Mouse (Mus musculus) heart, embryonic 16.5 days (tissue): ENCODE results near the gene Gcnt2. TPM values are rescaled to one million over a fixed set of nuclear protein-coding genes. Genes with fewer than 3 reads are reported as not detected.
A peak's percentile ranks its signal among the peaks of the same experiment; 100 is the strongest.

ENCODE experiments used
- ATAC-seq: fragments of 200-750 bp; cut with Nextera tagmentation; replicated peaks from 2 replicates; pipeline ENCODE4 v1.8.0; 2017; ENCODE audit warnings: moderate number of reproducible peaks; ENCODE audit not compliant: insufficient read depth, low FRiP score; ENCODE audit errors: extremely low read depth
- H3K27ac ChIP-seq: fragments of 300-500 bp; sonication (generic); 2 replicates; pipeline ENCODE4 v1.5.1; 2014; ENCODE audit warnings: mild to moderate bottlenecking, low read length, control low read depth, moderate library complexity
- H3K27me3 ChIP-seq: fragments of 300-500 bp; sonication (generic); 2 replicates; pipeline ENCODE4 v1.6.1; 2014; ENCODE audit warnings: low read length, mixed read lengths; ENCODE audit not compliant: control insufficient read depth, insufficient read depth
- H3K36me3 ChIP-seq: fragments of 300-500 bp; sonication (generic); 2 replicates; pipeline ENCODE4 v1.6.1; 2014; ENCODE audit not compliant: control insufficient read depth, insufficient read depth
- H3K4me1 ChIP-seq: fragments of 300-500 bp; sonication (generic); 2 replicates; pipeline ENCODE4 v1.6.1; 2014; ENCODE audit warnings: low read length, mixed read lengths; ENCODE audit not compliant: control insufficient read depth, insufficient read depth
- H3K4me2 ChIP-seq: fragments of 300-500 bp; sonication (generic); 2 replicates; pipeline ENCODE4 v1.6.1; 2014; ENCODE audit warnings: low read depth, mild to moderate bottlenecking, control low read depth, low read length
- H3K4me3 ChIP-seq: fragments of 300-500 bp; sonication (generic); 2 replicates; pipeline ENCODE4 v1.5.1; 2014; ENCODE audit warnings: mild to moderate bottlenecking, control low read depth, low read length
- H3K9ac ChIP-seq: fragments of 300-500 bp; sonication (generic); 2 replicates; pipeline ENCODE4 v1.6.1; 2014; ENCODE audit warnings: low read length, control low read depth
- H3K9me3 ChIP-seq: fragments of 300-500 bp; sonication (generic); replicated peaks from 2 replicates; pipeline ENCODE4 v1.6.1; 2016; ENCODE audit warnings: low read length; ENCODE audit not compliant: control insufficient read depth
- WGBS: fragments of 180-500 bp; shearing (Covaris S2); extraction: QIAGEN DNeasy Blood & Tissue Kit; methylation state at CpG from one replicate; pipeline ENCODE4 v1.1.7; 2014; 5-methylcytosine and 5-hydroxymethylcytosine counted together
- polyA plus RNA-seq: library from polyadenylated mRNA; unstranded; fragments of >200 nt; fragmentation: Nextera tagmentation; extraction: Ambion mirVana; gene quantifications from 2 replicates; pipeline ENCODE4 v1.2.1, GENCODE M21; 2015

The Gcnt2 gene
- polyA plus RNA-seq: 4.2 and 5.0 TPM in 2 replicates

- Histone ChIP-seq H3K27ac (no peak within 1 kb of the TSS), H3K27me3 (no peaks in the 10 kb centered on the region), H3K4me1 (peaks cover 7% of the 10 kb centered on the region), H3K4me3 (peak within 1 kb of the TSS; percentile 46), H3K4me2 (peak within 1 kb of the TSS; percentile 54), H3K36me3 (no peaks in the 10 kb centered on the region), H3K9me3 (no peaks in the 10 kb centered on the region), H3K9ac (peak within 1 kb of the TSS; percentile 56)
- WGBS: 35% methylated on average over 22 of the region's 22 CpGs
- ATAC-seq: no peak
Observed at GRCm38 (mm10) chr13:40859652-40860399, at the start of gene Gcnt2. Gcnt2 (plus strand) TSS chr13:40859754.

DNA sequence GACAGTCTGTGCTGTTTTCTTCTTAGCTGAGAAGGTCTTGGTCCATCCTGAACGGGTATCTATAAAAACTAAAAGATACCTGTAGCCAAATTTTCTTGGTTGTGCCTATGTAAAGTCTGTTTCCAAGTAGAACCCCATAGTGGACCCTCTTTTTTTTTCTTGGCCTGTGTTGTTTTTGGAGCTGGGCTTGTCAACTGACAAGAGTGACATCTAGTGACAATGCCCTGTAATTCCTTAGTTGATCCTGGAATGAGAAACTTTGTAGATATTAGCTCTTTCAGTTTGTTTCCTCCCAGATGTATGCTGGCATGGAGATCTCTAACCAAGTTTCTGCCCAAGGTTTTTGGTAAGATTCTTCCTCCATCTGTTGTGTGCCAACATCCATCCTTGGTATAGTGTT, 38.9 kb upstream of the Gcnt2 start:
- Histone ChIP-seq H3K9ac (no peak overlapping the region), H3K4me2 (no peak overlapping the region), H3K4me1 (no peaks in the 10 kb centered on the region), H3K27me3 (no peaks in the 10 kb centered on the region), H3K27ac (no peak overlapping the region), H3K9me3 (no peaks in the 10 kb centered on the region), H3K36me3 (no peaks in the 10 kb centered on the region), H3K4me3 (no peak overlapping the region)
- ATAC-seq: no peak
- 57% methylated on average over 1 of the region's 1 CpGs for WGBS

DNA sequence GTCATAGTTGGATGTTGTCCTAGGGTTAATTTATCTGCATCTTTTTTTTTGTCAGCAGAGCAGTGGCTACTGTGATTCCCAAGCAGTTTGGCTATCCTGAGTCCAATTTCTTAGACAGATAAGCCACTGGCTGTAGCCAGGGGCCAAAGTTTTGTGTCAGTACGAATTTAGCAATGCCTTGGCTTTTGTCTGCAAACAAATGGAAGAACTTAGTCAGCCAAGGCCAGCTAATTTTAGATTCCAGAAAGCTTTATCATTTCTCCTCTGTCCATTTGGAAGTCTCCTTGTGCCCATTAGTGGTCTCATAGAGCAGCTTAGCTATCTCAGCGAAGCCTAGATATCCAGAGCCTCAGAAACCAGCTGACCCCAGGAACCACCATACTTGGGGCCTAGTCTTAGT, 37.6 kb upstream of the Gcnt2 start:
- no peak overlapping the region for H3K4me3 ChIP-seq
- no peak overlapping the region for H3K27ac ChIP-seq
- no peak for ATAC-seq
- H3K4me2 ChIP-seq: no peak overlapping the region
- H3K9ac ChIP-seq: no peak overlapping the region
- no peaks in the 10 kb centered on the region for H3K4me1 ChIP-seq
- WGBS: 60% methylated on average over 2 of the region's 2 CpGs
- H3K27me3 ChIP-seq: no peaks in the 10 kb centered on the region
- no peaks in the 10 kb centered on the region for H3K36me3 ChIP-seq
- no peaks in the 10 kb centered on the region for H3K9me3 ChIP-seq

GRCm38 (mm10) chr13:40841146-40841787, 18.3 kb upstream of the Gcnt2 start:
- no peaks in the 10 kb centered on the region for H3K4me1 ChIP-seq
- H3K4me2 ChIP-seq: no peak overlapping the region
- no peaks in the 10 kb centered on the region for H3K36me3 ChIP-seq
- ATAC-seq: no peak
- H3K4me3 ChIP-seq: no peak overlapping the region
- H3K9me3 ChIP-seq: no peaks in the 10 kb centered on the region
- WGBS: 52% methylated on average over 10 of the region's 10 CpGs
- H3K27ac ChIP-seq: no peak overlapping the region
- no peak overlapping the region for H3K9ac ChIP-seq
- peaks cover 2% of the 10 kb centered on the region; the same call in 1 of the 2 replicates for H3K27me3 ChIP-seq

DNA sequence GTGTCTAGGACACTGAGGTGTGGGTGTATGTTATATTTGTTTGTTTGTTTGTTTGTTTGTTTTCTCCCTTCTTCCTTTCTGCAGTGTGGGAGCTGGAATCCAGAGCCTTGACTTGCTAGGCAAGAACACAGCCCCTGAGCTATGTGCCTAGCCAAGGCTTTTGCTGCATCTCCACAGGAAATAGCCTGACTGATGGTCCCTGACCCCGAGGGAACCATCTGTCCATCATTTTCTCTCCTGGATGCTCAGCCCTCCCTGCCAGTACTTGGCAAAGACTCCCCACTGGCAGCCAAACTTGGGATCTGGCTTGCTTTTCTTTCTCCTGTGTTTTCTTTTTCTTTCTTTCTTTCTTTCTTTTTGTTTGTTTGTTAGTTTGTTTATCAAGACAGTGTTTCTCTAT, 17.4 kb upstream of the Gcnt2 start:
- no peak overlapping the region for H3K4me3 ChIP-seq
- no peaks in the 10 kb centered on the region for H3K36me3 ChIP-seq
- H3K4me2 ChIP-seq: no peak overlapping the region
- no peak for ATAC-seq
- no peak overlapping the region for H3K9ac ChIP-seq
- no peak overlapping the region for H3K27ac ChIP-seq
- H3K27me3 ChIP-seq: peaks cover 2% of the 10 kb centered on the region; the same call in 1 of the 2 replicates
- 26% methylated on average over 1 of the region's 1 CpGs for WGBS
- H3K4me1 ChIP-seq: no peaks in the 10 kb centered on the region
- no peaks in the 10 kb centered on the region for H3K9me3 ChIP-seq

DNA sequence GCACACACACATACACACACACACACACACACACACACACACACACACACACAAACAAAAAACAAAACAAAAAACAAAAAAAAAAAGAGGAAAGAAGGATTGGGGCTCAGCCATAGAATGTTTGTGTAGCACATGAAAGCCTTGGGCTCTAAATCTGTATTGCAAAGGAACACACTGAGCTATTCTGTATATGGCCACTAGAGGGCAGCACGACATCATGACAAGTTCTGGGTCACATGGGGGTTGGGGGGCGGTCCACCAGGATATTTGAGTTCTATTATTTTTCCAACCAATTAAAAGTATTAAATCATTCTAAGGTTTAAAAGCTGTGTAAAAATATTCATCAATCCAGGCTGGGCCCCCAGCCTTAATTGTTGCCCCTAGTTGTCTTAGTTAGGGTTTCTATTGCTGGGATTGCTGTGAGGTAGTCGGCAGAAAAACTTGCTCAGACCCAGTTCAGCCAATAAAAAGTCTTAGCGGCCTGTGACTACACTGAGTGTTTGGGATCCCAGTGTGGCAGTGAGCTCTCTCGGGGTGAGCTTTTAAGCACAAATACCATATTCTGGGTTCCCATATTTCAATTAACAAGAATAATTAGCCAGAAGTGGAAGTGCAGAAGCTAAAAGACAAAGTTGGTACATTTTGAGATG, 16.0 kb upstream of the Gcnt2 start:
- WGBS: 18% methylated on average over 5 of the region's 5 CpGs
- no peaks in the 10 kb centered on the region for H3K36me3 ChIP-seq
- H3K9ac ChIP-seq: no peak overlapping the region
- no peak overlapping the region for H3K4me3 ChIP-seq
- no peaks in the 10 kb centered on the region for H3K4me1 ChIP-seq
- no peak overlapping the region for H3K27ac ChIP-seq
- peak; percentile 52; the same call in 1 of the 2 replicates for ATAC-seq
- H3K9me3 ChIP-seq: no peaks in the 10 kb centered on the region
- H3K4me2 ChIP-seq: peak overlapping the region; percentile 52
- H3K27me3 ChIP-seq: peaks cover 2% of the 10 kb centered on the region; the same call in 1 of the 2 replicates

- WGBS: 88% methylated on average over 5 of the region's 5 CpGs
- no peak overlapping the region for H3K4me2 ChIP-seq
- H3K9ac ChIP-seq: no peak overlapping the region
- no peaks in the 10 kb centered on the region for H3K36me3 ChIP-seq
- H3K4me3 ChIP-seq: no peak overlapping the region
- no peak overlapping the region for H3K27ac ChIP-seq
- no peaks in the 10 kb centered on the region for H3K4me1 ChIP-seq
- no peaks in the 10 kb centered on the region for H3K9me3 ChIP-seq
- ATAC-seq: no peak
- peaks cover 2% of the 10 kb centered on the region; the same call in 1 of the 2 replicates for H3K27me3 ChIP-seq
Observed at GRCm38 (mm10) chr13:40844144-40844543, 15.4 kb upstream of the Gcnt2 start.

- Histone ChIP-seq H3K4me2 (no peak overlapping the region), H3K9me3 (no peaks in the 10 kb centered on the region), H3K27me3 (peaks cover 2% of the 10 kb centered on the region; the same call in 1 of the 2 replicates), H3K36me3 (no peaks in the 10 kb centered on the region), H3K4me1 (no peaks in the 10 kb centered on the region), H3K4me3 (no peak overlapping the region), H3K9ac (no peak overlapping the region), H3K27ac (no peak overlapping the region)
- 20% methylated on average over 6 of the region's 6 CpGs for whole genome bisulfite sequencing
- ATAC-seq: no peak
Observed at GRCm38 (mm10) chr13:40845951-40846350, 13.6 kb upstream of the Gcnt2 start.

DNA sequence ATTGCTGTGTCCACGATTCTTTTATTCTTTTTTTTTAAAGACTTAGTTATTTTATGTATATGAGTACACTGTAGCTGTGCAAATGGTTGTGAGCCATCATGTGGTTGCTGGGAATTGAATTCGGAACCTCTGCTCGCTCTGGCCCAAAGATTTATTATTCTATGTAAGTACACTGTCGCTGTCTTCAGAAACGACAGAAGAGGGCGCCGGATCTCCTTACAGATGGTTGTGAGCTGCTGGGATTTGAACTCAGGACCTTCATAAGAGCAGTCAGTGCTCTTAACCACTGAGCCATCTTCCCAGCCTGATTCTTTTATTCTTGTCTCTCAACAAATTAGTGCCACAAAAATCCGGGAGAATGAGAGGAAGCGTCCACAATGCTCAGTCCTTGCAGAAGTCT, 13.2 kb upstream of the Gcnt2 start:
- Histone ChIP-seq H3K9me3 (no peaks in the 10 kb centered on the region), H3K4me2 (no peak overlapping the region), H3K27ac (no peak overlapping the region), H3K4me3 (no peak overlapping the region), H3K4me1 (no peaks in the 10 kb centered on the region), H3K27me3 (no peaks in the 10 kb centered on the region), H3K9ac (no peak overlapping the region), H3K36me3 (no peaks in the 10 kb centered on the region)
- 58% methylated on average over 9 of the region's 9 CpGs for WGBS
- no peak for ATAC-seq
